Mouse (Mus musculus): ENCODE measurements around the gene Atp1b1.

The Atp1b1 gene

DNA sequence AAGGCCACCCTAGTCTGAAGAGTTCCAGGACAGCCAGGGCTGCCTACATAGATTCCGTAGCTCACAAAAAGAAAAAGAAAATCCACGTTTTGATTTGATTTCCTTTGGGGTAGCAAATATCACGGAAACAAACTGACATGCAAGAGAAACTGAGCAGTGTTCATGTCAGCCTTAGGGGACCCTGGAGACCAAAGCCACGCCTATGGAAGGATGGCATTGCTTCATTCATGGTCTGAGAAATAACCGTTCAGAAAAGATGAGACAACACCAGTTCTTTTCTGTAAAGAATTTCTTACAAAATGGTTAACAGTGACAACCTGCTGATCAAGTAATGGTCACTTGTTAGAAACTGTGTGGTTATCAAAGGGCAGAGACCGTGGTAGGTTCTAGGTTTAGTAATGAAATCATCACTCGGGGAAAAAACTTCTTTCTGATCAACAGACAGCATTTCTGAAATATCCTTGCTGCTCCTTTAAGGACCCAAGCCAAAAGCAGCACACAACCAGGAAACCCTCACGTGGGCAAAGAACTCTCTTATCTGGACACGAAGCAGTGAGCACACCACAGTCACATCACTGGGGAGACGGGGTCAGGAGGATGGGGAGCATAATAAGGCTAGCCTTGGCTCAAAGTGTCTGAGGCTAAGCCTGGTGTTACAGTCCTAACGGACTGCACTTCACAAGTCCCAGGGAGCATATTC is 17.3 kb downstream of the Atp1b1 start:
- in situ Hi-C loops (cut with MboI, MseI) = no loop called here

DNA sequence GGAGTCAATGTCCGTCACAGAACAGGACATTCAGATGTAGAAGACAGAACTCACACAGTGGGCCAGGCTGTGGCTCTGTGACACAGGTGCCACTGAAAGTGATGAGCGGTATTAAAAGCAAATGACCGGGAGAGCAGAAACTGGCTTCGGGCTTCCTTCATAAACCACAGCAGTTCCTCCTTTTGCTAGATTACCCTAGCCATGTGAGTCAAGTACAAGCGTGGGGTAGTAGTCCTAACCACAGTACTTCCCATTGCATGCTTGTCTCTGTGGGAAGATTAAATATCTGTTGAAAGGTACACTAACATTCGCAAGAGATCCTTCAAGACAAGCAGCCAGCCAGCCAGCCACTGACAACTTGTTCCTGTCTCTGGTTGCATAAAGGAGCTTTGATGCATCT is 17.9 kb downstream of the Atp1b1 start:
- in situ Hi-C loops (cut with MboI, MseI) = no loop called here

DNA sequence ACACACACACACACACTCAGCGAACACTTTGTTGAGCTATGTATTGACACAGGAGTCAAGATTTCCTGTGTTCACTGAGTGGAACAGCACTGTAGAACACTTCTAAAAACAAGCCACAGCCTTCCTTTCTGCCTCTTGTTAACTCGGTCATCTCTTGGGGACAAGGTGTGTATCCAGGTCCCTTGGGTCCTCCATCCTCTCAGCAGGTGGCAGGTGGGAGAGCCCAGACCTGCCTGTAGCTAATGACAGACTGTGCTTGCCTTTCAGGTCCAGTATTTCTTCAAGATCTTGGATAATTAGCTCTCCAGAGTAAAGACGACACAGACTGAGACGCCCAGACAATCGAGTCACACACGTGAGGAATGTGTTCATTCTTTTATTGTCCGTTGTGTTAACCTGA is 21.4 kb downstream of the Atp1b1 start:
- in situ Hi-C loops (cut with MboI, MseI) = no loop called here

DNA sequence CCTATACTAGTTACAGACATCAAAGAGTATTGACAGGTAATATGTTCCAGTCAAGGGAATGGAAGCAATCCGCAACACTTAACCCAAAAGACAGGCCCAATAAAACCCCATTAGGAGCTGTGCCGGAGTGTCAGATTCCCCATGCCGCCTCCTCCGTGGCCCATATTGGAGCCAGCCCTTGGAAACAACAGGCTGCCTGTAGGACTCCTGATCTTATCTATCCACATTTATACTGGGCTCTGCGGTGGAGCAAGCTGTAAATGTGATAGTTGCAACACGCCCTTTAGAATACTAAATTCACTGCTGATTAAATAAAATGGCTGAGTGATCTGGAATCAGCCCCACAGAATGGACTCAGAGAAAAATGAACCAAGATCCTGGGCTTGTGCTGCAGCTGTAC is 24.1 kb downstream of the Atp1b1 start:
- in situ Hi-C loops (cut with MboI, MseI) = no loop called here

DNA sequence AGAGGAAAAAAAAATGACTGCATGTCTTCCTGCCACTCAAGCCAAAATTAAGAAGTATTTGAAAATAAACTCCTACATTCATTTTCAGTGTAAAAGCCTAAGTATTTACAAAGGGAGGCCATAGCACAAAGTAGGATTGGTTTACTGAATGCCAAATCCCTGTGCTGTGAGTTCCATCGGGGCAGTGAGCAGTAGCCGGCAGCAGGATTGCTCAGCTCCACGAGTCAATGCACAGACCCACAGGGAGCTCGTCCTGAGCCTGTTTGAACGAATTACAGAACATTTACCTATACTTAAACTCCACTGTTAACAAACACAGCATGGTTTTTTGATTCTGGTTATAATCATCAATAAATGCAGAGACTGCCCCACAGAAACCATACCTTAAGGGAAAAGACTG is 25.5 kb downstream of the Atp1b1 start:
- in situ Hi-C loops (cut with MboI, MseI) = no loop called here

DNA sequence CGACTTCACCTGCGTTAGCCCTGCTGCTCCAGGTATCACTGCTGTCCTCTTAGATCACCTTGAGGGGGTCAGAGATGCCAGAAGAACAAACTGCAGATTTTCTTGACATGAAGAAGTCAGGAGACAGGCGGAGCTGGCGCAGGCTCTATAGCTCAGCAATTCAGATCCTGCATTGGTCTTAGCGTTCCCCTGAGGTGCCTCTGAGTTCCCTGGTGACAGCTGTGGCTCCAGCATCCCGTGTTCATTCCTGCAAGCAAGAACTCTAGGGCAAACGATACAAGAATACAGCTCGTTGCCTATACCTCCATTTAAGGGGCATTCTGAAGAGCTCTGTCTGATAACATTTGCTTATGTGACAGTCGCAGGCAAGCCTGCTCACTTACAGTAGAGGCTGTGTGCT is 29.5 kb downstream of the Atp1b1 start:
- in situ Hi-C loops (cut with MboI, MseI) = no loop called here

DNA sequence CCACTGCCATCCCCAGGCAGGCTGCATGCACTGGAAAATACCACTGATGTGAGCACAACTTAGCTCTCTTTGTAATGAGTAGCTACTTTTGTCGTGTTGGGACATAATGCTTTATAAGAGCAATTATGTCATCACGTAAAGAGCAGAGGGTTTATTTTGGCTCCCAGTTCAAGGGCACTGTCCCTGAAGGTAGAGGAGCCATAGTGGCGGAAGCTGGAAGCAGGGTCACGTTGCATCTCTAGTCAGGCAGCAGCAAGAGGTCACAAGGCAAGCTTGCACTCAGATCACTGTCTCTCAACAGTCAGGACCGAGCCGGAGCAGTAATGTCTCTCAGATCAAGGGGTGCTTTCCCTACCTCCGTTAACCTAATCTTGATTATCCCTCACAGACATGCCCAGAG is 30.4 kb downstream of the Atp1b1 start:
- in situ Hi-C loops (cut with MboI, MseI) = no loop called here

DNA sequence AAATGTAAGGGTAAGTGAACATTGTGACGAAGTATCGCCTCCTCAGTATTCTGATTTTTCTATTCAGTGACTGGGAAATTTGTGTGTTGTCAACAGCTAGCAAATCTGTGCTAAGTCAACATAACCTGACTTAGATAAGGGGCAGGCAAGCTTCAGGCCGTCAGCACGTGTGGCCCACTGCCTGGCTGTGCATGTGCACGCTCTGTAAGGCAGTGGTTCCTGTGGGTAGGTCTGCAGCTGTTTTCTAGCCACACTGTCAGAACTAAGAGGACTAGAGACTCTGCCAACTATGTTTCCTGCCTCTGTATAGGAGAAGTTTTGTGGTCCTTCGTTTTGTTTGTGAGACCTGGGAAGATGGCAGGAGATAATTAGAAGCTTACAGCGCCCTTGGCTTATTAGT is 31.9 kb downstream of the Atp1b1 start:
- in situ Hi-C loops (cut with MboI, MseI) = no loop called here

DNA sequence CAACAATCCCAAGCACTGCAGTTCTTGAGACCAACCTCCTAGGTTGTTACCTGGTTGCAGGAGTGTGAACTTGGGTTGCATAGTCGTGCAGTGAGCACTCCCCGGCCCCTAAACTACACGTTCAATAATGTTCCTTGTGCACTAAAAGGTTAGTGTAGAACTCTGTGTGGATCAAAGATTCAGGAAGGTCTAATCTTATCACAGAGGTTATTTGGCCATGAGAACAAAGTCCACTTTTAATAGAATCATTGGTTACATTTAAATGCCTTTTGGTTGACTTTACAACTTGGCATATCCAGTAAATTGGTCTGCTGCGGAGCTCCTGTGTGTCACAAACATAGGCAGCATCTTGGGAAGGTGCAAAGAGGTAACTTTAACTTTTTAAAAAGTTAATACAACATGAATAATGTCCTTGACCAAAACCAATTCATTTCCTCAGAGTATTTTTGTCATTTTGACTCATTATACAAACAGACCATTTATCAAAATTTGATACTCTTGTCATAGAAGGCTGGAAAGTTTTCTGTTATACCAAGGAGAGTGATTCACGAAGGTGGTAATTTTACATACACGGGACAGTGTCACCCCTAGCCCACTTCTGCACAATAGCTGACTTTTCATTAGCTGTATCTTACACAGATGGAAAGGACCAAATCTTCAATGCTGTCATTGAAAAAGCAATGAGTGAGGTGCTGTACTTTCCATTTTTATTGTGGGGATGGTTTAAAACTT is 37.4 kb downstream of the Atp1b1 start:
- in situ Hi-C loops (cut with MboI, MseI) = no loop called here

DNA sequence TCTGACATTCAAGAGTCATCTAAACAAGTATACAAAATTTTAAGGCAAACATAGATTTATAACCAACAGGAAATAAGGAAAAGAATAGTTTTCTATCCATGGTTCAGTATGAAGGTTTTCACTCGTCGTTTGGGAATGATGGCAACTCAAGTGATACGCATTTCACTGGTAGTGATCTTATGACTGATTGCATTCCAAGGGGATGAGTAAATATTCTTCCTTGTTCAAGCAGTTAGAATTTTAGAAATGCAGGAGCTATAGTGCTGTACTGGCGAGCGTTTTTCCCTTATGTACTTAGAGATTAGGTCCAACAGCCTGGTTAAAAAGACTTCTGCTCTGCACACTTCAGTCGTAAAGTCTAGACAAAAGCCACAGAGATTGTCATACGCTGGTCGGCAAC is 38.8 kb downstream of the Atp1b1 start:
- in situ Hi-C loops (cut with MboI, MseI) = no loop called here

DNA sequence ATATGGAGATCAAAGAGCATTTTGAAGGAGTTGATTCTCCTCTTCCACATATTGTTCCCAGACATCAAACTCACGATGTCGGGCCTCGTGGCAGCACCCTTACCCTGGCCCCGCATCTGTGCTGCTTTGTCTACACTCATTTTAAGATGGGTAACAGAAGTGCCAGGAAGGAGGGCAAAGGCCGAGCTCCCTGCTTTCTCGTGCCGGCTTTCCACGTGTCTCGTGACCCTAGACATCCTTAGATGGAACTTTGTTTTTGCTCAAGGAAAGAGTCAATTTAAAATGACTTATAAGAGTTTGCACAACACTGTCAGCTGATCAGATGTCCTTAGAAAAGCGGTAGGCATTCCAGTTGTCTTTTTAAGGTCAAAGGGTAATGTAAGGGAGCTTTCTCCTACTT is 39.8 kb downstream of the Atp1b1 start:
- in situ Hi-C loops (cut with MboI, MseI) = no loop called here

DNA sequence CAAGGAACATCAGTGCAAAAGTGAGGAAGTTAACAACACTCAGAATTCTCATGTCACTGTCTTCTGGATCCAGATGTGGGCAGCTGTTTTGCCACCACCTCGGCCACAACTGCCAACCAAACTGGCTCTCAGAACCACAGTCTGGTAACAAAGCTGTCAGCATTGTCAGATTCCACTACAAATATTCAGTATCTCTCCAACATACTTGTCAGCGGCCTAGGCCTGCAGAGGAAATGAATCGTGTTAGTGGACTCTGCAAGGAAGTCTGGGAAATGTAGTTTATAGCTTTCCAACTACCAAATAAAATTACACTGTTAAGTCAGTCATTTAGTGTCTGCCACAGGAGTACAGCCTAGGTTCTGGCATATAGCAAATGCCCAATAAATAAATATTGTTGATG is 40.6 kb downstream of the Atp1b1 start:
- in situ Hi-C loops (cut with MboI, MseI) = no loop called here

DNA sequence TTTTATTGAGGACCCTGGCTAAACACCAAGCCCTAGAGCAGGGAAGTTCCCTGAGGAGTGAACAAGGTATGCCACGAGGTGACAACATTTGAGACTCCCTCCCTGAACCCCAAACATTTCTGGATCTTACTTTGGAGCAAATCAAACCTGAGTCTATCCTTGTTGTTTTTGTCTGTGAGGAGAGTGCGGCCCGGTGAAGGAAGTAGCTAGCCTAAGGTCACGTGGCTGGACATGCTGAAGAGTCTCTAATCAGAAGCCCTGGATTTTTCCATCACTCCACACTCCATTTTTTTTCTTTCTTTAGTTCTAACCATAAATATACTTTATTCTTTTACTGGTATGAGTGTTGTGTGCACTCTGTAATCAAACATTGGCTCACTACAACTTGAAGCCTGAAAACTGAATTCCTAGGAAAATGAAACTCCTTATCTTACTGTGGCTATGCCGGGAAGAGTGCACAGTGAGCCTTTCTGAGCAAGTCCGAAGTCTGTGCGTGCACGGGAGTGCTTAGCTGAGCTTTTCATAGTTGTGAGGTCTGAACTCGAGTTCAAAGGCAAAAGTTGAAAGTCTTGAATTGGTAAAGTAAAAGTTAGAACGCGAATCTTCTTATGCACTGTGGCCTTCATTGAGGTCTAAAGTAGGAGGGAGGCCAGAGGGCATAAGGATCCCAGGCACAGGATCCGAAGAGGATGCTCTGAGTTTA is 41.3 kb downstream of the Atp1b1 start:
- in situ Hi-C loops (cut with MboI, MseI) = no loop called here

DNA sequence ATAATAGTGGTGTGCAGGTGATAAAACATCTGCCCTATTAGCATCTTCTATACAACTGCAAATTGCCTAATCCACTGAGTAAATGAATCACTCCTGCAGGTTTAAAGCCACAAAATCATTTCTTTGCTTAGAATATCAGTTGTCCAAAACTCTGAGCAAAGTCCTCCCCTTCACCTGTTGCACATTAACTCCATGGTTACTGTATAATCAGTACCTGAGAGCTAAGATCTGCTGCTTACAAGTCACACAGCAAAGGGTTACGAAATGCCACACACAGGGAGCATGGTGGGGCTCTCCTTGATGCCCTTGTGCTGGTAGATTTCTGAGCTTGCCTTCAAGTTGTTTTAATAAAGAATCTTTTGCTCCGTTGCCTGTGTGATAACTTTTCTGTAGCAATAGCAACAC is 42.8 kb downstream of the Atp1b1 start:
- in situ Hi-C loops (cut with MboI, MseI) = no loop called here

DNA sequence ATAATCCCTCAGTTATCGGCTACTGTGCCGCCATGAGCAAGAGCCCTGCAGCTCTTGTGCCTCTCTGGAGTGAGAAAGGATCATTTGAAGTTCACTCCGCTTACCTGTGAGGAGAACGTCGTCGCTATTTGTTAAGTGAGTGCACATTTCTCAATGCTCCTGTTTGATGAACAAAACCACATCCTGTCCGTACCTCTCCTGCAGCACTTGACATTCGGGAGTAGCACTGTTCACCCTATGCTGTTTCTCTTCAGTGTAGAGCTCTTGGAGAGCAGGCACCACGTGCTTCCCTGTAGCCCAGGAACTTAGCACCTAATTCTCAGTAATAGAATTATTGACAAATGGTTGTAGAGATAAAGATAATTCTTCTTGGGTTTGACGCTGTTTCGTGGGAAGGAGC is 44.5 kb downstream of the Atp1b1 start:
- in situ Hi-C loops (cut with MboI, MseI) = no loop called here

DNA sequence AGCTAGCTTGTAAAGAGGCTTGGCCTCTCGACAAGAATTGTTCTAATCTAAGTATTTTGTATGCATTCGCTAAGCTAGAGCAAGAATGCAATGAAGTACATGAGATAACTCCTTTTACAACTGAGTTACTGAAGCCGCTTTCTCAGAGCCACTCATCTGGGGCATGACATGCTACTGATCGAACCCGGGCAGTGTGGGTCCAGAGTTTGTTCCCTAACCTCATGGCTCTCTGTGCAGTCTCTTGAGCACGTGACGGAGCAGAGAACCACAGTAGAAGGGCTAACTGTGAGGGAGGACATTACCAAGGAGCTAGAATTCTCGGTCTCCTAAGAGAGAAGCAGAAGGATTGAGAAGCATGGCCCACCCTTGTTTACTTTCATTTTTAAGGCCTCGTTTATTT is 45.2 kb downstream of the Atp1b1 start:
- in situ Hi-C loops (cut with MboI, MseI) = no loop called here

DNA sequence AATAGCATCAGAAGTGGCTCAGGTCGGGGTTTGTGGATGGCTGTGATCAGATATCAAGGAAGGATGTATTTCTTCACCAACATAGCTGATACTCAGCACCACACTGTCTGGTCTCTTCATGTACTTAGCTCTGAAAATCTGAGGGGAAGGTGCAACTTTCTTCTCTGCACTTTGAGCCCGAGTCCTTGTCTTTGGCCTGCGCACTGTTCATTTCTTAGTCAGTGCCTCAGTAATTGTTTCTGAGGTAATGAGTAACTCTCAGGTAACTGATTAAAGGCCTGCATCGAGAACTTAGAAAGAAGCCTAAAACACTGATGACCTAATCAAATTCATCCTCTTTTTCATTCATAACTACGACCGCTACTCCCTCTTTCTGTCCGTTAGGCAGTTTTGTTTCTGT is 46.8 kb downstream of the Atp1b1 start:
- in situ Hi-C loops (cut with MboI, MseI) = no loop called here

DNA sequence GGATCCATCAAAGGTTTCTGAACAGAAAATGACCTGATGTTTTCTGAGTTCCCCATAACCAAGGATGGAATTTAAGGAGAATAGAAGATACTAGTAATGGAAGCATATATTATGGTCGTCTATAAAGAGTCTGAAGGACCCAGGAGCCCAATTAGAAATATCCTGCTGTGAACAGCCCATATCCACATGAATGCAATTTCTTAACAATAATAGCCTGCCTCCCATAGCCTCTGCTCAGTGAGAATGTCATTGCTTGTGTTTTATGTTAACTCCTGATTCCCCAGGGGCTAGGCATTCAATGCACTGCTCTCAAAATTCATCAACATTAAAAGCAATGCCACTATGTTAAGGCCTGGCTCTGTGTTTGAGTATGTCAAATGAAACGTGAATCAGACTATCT is 49.5 kb downstream of the Atp1b1 start:
- in situ Hi-C loops (cut with MboI, MseI) = loop anchor here (10.0 kb wide), 1 partner anchor 594 kb away; no protein-coding TSS in a partner anchor

DNA sequence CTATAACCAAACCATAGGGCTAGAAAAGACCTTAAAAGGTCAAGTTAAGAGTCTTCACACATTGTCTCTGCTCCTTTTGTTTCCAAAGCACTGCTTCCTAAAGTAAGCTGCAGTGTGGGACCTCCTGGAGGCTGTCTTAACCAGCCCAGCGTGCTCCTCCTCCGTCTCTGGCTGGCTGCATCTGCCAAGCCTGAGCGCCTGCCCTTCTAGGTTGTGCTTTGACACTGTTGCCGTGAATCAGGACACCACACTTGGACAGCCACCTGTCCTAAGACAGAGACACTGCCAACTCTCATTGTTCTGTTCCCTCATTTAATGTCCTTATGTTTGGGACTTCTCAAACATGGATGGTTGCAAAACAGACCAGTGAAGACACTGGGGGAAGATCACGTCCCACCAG is 51.6 kb downstream of the Atp1b1 start:
- in situ Hi-C loops (cut with MboI, MseI) = loop anchor here (10.0 kb wide), 1 partner anchor 592 kb away; no protein-coding TSS in a partner anchor

DNA sequence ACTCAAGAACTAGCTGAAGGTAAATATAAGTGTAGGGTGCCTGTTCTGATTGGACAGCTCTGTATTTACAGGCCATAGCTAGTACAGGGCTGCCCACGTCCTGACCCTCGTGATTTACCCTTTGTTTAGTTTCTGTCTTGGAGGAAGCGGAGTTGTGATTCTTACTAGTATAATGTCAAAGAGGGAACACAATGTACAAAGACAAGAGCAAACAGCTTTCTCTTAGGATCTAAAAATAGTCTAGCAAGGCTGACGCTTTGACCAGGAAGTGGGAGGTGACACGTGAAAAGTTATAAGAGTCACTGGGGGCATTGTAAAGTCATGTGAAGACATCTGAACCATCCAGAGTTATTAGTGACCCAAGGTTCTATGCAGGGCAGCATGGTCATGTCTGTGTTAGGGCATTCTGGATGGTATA is 52.8 kb downstream of the Atp1b1 start:
- in situ Hi-C loops (cut with MboI, MseI) = loop anchor here (10.0 kb wide), 1 partner anchor 591 kb away; no protein-coding TSS in a partner anchor

DNA sequence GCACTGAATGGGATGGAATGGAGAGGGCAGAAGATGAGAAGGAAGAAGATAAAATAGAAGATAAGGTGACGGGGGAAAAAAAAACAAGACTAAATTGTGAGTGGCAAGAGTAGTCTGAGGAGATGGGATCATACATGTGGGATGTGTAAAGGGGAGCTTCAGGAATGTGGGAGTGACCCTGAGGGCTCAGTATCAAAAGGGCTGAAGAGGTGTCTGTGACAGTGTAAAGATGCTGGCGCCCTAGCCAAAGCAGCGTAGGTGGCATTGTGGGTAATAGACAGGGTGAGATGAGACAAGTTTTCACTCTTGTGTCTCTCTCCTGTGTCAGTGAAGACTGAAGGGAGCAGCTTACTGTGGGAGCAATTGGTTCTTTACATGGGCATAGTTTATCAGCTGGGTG is 58.6 kb downstream of the Atp1b1 start:
- in situ Hi-C loops (cut with MboI, MseI) = no loop called here

DNA sequence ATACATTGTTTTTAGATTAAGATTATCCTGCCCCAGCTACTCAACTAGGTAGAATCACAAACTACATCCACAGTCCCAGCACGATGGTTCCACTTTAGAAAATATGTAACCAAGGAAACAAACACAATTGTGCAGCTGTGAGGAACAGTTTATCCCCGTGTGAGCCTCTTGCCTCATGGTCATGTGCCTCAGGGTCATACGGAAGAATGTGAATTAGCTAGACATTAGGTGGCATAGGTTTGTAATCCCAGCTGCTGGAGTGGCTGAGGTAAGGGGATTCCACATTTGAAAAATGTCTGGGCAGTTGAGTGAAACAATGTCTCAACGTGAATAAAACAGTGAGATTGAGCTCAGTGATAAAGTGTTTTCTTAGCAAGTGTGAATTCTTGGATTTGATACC is 60.5 kb downstream of the Atp1b1 start:
- in situ Hi-C loops (cut with MboI, MseI) = no loop called here

Data from T-helper 1 cell (primary cell).